Mouse (Mus musculus): ENCODE measurements at regions not wholly inside any gene's neighbourhood (a gene's known extent, or its start where the extent isn't known, plus 50 kb on each side); places are given as distances from the start of the nearest gene placed in this dataset.

DNA sequence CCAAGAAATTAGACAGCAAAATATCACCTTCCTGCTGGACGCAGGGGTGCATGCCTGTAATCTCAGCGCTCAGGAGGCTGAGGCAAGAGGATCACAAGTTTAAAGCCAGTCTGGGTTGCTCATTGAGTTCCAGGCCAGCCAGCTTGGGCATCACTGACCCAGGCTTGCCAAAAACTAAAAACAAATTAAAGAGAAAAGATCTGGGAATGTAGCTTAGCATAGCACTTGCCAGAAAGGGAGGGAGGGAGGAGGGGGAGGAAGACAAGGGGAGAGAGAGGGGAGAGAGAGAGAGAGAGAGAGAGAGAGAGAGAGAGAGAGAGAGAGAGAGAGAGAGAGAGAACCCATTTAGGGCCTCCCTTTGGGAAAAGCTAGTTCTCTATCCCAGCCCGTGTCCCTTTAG is 112.7 kb upstream of the Thy1 start:
- peaks cover 3% of the 10 kb centered on the region for H3K4me1 ChIP-seq (replicated peaks)
- H3K4me2 ChIP-seq: no peak overlapping the region
- no peak overlapping the region for H3K27ac ChIP-seq
- no peak overlapping the region for H3K9ac ChIP-seq
- no peak overlapping the region for H3K4me3 ChIP-seq (replicated peaks)
- no peaks in the 10 kb centered on the region for H3K36me3 ChIP-seq
- H3K27me3 ChIP-seq: no peaks in the 10 kb centered on the region
- ATAC-seq (ENCODE audit: low read depth) (no peak), DNase-seq (no peak)
- no peaks in the 10 kb centered on the region for H3K9me3 ChIP-seq (replicated peaks)
- 46% methylated on average over 3 of the region's 3 CpGs for WGBS (ENCODE audit: insufficient replicate concordance)

- Histone ChIP-seq H3K27ac (no peak overlapping the region), H3K27me3 (no peaks in the 10 kb centered on the region), H3K9ac (no peak overlapping the region), H3K9me3 (replicated peaks) (no peaks in the 10 kb centered on the region), H3K4me1 (replicated peaks) (peaks cover 3% of the 10 kb centered on the region), H3K4me3 (replicated peaks) (no peak overlapping the region), H3K4me2 (no peak overlapping the region), H3K36me3 (no peaks in the 10 kb centered on the region)
- no peak for ATAC-seq (ENCODE audit: low read depth)
- no peak for DNase-seq
- 31% methylated on average over 18 of the region's 18 CpGs for WGBS (ENCODE audit: insufficient replicate concordance)
Observed at GRCm38 (mm10) chr9:43934012-43934690, 109.0 kb upstream of the Thy1 start.

DNA sequence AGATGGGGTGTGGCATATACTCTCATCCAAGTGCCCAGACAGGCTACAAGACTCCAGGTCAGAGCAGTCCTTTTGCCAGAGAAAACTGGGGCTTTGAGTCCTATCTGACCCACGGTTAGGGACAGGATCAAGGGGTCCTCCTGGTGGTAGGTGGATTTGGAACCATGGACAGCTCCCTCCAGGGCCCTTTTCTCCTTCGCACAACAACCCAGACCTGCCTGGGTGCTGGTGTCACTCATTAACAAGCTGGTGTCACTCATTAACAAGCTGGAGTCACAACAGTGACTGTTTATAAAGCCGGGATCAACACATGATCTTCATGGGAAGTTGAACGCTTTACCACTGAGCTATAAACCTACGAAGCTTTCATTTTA is 108.5 kb upstream of the Thy1 start:
- no peak overlapping the region for H3K4me2 ChIP-seq
- no peaks in the 10 kb centered on the region for H3K27me3 ChIP-seq
- H3K9ac ChIP-seq: no peak overlapping the region
- no peak overlapping the region for H3K27ac ChIP-seq
- H3K9me3 ChIP-seq (replicated peaks): no peaks in the 10 kb centered on the region
- 10% methylated on average over 5 of the region's 5 CpGs for WGBS (ENCODE audit: insufficient replicate concordance)
- no peak overlapping the region for H3K4me3 ChIP-seq (replicated peaks)
- no peaks in the 10 kb centered on the region for H3K36me3 ChIP-seq
- H3K4me1 ChIP-seq (replicated peaks): peaks cover 3% of the 10 kb centered on the region
- DNase-seq (no peak), ATAC-seq (ENCODE audit: low read depth) (peak; percentile 45)

- no peak overlapping the region for H3K4me3 ChIP-seq (replicated peaks)
- no peak overlapping the region for H3K27ac ChIP-seq
- H3K9me3 ChIP-seq (replicated peaks): no peaks in the 10 kb centered on the region
- ATAC-seq (ENCODE audit: low read depth): no peak
- WGBS (ENCODE audit: insufficient replicate concordance): 56% methylated on average over 11 of the region's 11 CpGs
- no peak overlapping the region for H3K9ac ChIP-seq
- no peaks in the 10 kb centered on the region for H3K36me3 ChIP-seq
- no peak overlapping the region for H3K4me2 ChIP-seq
- DNase-seq: no peak
- H3K27me3 ChIP-seq: no peaks in the 10 kb centered on the region
- H3K4me1 ChIP-seq (replicated peaks): 0 out of 2 replicates have a peak, but pooled peaks cover 4% of the 10 kb centered on the region
Observed at GRCm38 (mm10) chr9:43939336-43939735, 103.8 kb upstream of the Thy1 start.

GRCm38 (mm10) chr9:43942147-43942546 is 101.0 kb upstream of the Thy1 start:
- DNase-seq: no peak

DNA sequence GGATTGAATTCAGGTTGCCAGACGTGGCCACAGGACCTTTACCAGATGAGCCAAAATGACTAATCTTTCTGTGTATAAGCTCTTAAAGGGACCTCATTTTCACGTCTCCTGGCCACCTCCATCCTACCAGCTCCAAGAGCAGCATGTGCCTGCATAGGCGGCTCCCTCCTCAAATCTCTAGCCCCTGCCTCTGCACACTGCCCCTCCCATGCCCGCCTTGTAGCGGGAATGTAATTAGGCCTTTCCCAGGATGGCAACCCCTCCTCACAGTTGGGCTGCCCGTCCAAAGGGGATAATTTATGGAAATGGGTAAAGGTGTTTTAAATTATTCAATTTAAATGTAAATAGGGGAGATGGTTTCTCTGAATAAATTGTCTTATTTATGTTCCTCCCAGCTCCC is 99.7 kb upstream of the Thy1 start:
- H3K36me3 ChIP-seq: no peaks in the 10 kb centered on the region
- H3K9me3 ChIP-seq (replicated peaks): no peaks in the 10 kb centered on the region
- no peak overlapping the region for H3K4me2 ChIP-seq
- H3K9ac ChIP-seq: no peak overlapping the region
- no peak overlapping the region for H3K4me3 ChIP-seq (replicated peaks)
- ATAC-seq (ENCODE audit: low read depth) (no peak), DNase-seq (no peak)
- 0 out of 2 replicates have a peak, but pooled peaks cover 10% of the 10 kb centered on the region for H3K4me1 ChIP-seq (replicated peaks)
- no peaks in the 10 kb centered on the region for H3K27me3 ChIP-seq
- WGBS (ENCODE audit: insufficient replicate concordance): 27% methylated on average over 6 of the region's 6 CpGs
- H3K27ac ChIP-seq: no peak overlapping the region

More at GRCm38 (mm10) chr9:43942147-43942546, 101.0 kb upstream of the Thy1 start:
- no peak overlapping the region for H3K4me2 ChIP-seq
- no peaks in the 10 kb centered on the region for H3K36me3 ChIP-seq
- H3K9ac ChIP-seq: no peak overlapping the region
- no peaks in the 10 kb centered on the region for H3K27me3 ChIP-seq
- no peak for ATAC-seq (ENCODE audit: low read depth)
- H3K4me1 ChIP-seq (replicated peaks): 0 out of 2 replicates have a peak, but pooled peaks cover 10% of the 10 kb centered on the region
- H3K9me3 ChIP-seq (replicated peaks): no peaks in the 10 kb centered on the region
- WGBS (ENCODE audit: insufficient replicate concordance): 66% methylated on average over 5 of the region's 5 CpGs
- H3K27ac ChIP-seq: no peak overlapping the region
- no peak overlapping the region for H3K4me3 ChIP-seq (replicated peaks)

DNA sequence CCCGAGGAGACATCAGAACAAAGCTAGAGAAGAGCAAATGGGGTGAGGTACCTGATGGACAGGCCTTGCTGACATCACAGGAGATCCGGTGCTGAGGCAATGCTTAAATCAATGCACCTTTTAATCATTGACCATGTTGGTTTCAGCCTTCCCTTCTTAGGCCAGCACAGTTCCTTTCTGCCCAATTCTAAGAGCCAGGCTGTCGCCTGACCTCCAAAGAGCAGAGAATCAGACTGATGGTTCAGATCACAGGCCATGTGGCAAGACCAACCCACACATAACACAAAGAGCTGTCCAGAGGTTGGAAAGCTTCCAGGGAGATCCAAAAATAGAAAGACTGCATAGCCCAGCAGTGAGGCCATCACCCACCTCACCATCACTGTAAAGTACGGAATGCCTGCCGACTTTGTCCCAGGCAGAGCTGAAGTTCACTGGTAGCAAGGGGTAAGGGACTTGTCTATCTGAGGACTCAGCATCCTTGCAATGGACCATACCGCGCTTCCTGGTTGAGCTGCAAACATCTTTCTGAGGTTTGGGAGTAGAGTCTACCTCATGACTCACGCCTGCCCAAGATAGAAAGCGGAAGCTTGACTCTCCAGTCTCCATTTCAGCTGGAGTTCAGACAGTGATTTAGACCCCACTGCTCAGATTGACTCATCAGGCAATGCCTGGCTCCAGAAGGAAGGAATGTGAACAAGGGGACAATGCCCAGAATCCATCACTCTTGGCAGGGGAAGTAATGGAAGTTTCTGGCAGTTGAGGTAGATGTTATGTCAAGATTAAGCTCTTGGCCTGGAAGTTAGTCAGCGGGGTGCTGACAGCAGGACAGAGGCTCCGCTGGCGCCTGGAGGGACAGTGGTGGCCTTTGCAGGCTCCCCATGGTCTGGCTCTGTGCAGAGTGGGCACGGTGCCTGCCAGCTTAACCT is 98.1 kb upstream of the Thy1 start:
- Histone ChIP-seq H3K27me3 (no peaks in the 10 kb centered on the region), H3K9me3 (replicated peaks) (no peaks in the 10 kb centered on the region), H3K9ac (no peak overlapping the region), H3K36me3 (no peaks in the 10 kb centered on the region), H3K4me2 (no peak overlapping the region), H3K27ac (0 out of 2 replicates have a peak overlapping the region, but pooled peaks have one; percentile 13), H3K4me1 (replicated peaks) (0 out of 2 replicates have a peak, but pooled peaks cover 10% of the 10 kb centered on the region), H3K4me3 (replicated peaks) (no peak overlapping the region)
- WGBS (ENCODE audit: insufficient replicate concordance): 49% methylated on average over 13 of the region's 13 CpGs
- DNase-seq (no peak), ATAC-seq (ENCODE audit: low read depth) (peak; percentile 74; the same call in 1 of the 2 replicates)

DNA sequence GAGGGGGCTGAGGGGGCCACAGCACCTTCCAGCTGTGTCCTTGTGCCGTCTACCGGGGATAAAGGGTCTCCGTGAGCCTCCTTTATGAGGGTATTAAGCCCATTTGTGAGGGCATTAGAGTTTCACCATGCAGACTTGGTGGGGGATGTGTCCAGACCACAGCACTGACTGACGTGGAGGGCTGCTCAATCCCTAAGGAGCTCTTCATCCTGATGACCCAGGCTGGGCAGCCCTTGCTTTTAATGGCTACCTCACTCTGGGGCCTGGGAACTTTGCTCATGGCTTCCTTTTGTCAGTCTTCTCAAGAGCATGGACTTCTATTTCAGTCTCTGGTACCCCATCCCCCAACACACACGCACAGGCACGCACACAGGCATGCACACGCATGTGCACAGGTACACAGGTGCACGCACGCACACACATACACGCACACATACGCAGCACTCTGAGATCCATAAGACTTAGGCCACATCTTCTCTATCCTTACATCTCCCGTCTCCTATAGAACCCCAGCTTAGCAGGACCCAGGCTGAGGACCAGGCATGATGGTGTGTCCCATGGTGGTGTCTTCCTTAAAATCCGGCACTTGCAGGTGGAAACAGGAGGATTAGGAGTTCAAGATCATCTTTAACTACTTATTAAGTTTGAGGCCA is 97.1 kb upstream of the Thy1 start:
- Histone ChIP-seq H3K9ac (no peak overlapping the region), H3K4me2 (no peak overlapping the region), H3K9me3 (replicated peaks) (no peaks in the 10 kb centered on the region), H3K27me3 (no peaks in the 10 kb centered on the region), H3K4me3 (replicated peaks) (no peak overlapping the region), H3K27ac (no peak overlapping the region), H3K4me1 (replicated peaks) (0 out of 2 replicates have a peak, but pooled peaks cover 10% of the 10 kb centered on the region), H3K36me3 (no peaks in the 10 kb centered on the region)
- DNase-seq (no peak), ATAC-seq (ENCODE audit: low read depth) (no peak)
- WGBS (ENCODE audit: insufficient replicate concordance): 66% methylated on average over 13 of the region's 13 CpGs

- no peaks in the 10 kb centered on the region for H3K36me3 ChIP-seq
- WGBS (ENCODE audit: insufficient replicate concordance): 49% methylated on average over 5 of the region's 5 CpGs
- ATAC-seq (ENCODE audit: low read depth) (no peak), DNase-seq (no peak)
- no peaks in the 10 kb centered on the region for H3K9me3 ChIP-seq (replicated peaks)
- H3K27me3 ChIP-seq: no peaks in the 10 kb centered on the region
- 0 out of 2 replicates have a peak, but pooled peaks cover 10% of the 10 kb centered on the region for H3K4me1 ChIP-seq (replicated peaks)
- no peak overlapping the region for H3K4me2 ChIP-seq
- H3K27ac ChIP-seq: no peak overlapping the region
- H3K9ac ChIP-seq: no peak overlapping the region
- no peak overlapping the region for H3K4me3 ChIP-seq (replicated peaks)
Observed at GRCm38 (mm10) chr9:43947089-43947488, 96.1 kb upstream of the Thy1 start.

DNA sequence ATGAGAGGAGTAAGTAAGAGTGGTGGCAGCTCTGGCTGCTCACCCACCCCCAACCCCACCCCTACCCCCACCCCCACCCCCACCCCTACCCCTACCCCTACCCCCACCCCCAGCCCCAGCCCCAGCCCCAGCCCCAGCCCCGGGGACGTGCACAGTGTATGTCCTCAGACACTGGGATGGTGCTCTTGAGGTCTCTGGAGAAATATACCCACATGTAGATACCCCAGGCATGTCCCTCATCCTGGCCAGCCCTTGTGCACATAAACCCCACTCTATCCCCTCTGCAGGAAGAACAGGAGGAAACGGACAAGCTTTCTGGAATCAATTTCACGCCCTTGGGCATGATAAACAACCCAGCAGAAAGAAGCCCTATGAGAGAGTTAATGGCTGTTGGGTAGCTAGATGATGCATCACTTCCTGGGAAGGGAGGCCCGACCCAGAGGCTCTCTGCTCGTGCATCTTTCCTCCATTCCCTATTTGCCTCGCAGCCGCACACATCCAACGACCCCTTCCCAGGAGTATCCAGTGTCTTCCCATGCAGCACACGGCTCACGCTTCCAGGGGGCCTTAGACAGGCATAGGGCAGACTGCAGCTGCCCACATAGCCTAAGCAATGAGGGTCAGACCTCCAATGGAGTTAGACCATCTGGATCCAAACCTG is 95.6 kb upstream of the Thy1 start:
- no peaks in the 10 kb centered on the region for H3K36me3 ChIP-seq
- H3K4me3 ChIP-seq (replicated peaks): no peak overlapping the region
- ATAC-seq (ENCODE audit: low read depth) (no peak), DNase-seq (no peak)
- no peaks in the 10 kb centered on the region for H3K27me3 ChIP-seq
- no peak overlapping the region for H3K9ac ChIP-seq
- no peak overlapping the region for H3K27ac ChIP-seq
- 55% methylated on average over 11 of the region's 11 CpGs for WGBS (ENCODE audit: insufficient replicate concordance)
- no peaks in the 10 kb centered on the region for H3K9me3 ChIP-seq (replicated peaks)
- H3K4me1 ChIP-seq (replicated peaks): 0 out of 2 replicates have a peak, but pooled peaks cover 10% of the 10 kb centered on the region
- H3K4me2 ChIP-seq: no peak overlapping the region

GRCm38 (mm10) chr9:43953128-43953527 is 90.1 kb upstream of the Thy1 start:
- Histone ChIP-seq H3K9ac (no peak overlapping the region), H3K27me3 (no peaks in the 10 kb centered on the region), H3K4me2 (no peak overlapping the region), H3K27ac (no peak overlapping the region), H3K4me3 (replicated peaks) (no peak overlapping the region), H3K9me3 (replicated peaks) (no peaks in the 10 kb centered on the region), H3K36me3 (no peaks in the 10 kb centered on the region), H3K4me1 (replicated peaks) (no peaks in the 10 kb centered on the region)
- WGBS (ENCODE audit: insufficient replicate concordance): 30% methylated on average over 7 of the region's 7 CpGs
- ATAC-seq (ENCODE audit: low read depth) (no peak), DNase-seq (no peak)

All from liver, embryonic 13.5 days (tissue).